Mouse (Mus musculus) forebrain, postnatal 0 days (tissue): ENCODE data around the gene Ccser1. TPM values are rescaled to one million over a fixed set of nuclear protein-coding genes. Genes with fewer than 3 reads are reported as not detected.

Experiments
- ATAC-seq: fragments of 200-750 bp; cut with Nextera tagmentation; 2 replicates; pipeline ENCODE4 v1.8.0; 2017; ENCODE audit warnings: mild to moderate bottlenecking, moderate library complexity
- DNase-seq: peaks from one replicate; pipeline ENCODE4 v3.0.0-alpha.2; 2015
- H3K27ac ChIP-seq: fragments of 300-500 bp; sonication (generic); 2 replicates; pipeline ENCODE4 v1.5.1; 2014; ENCODE audit warnings: low read depth, mild to moderate bottlenecking, antibody characterized with exemption, low read length, moderate library complexity, mixed read lengths
- H3K27me3 ChIP-seq: fragments of 300-500 bp; sonication (generic); 2 replicates; pipeline ENCODE4 v1.6.1; 2014; ENCODE audit warnings: mild to moderate bottlenecking, low read length, mixed read lengths; ENCODE audit not compliant: insufficient read depth
- H3K36me3 ChIP-seq: fragments of 300-500 bp; sonication (generic); 2 replicates; pipeline ENCODE4 v1.6.1; 2014; ENCODE audit warnings: mild to moderate bottlenecking, moderate library complexity; ENCODE audit not compliant: insufficient read depth
- H3K4me1 ChIP-seq: fragments of 300-500 bp; sonication (generic); 2 replicates; pipeline ENCODE4 v1.6.1; 2014; ENCODE audit warnings: antibody characterized with exemption; ENCODE audit not compliant: insufficient read depth
- H3K4me2 ChIP-seq: fragments of 300-500 bp; sonication (generic); 2 replicates; pipeline ENCODE4 v1.6.1; 2014; ENCODE audit warnings: low read depth, mild to moderate bottlenecking, moderate library complexity
- H3K4me3 ChIP-seq: fragments of 300-500 bp; sonication (generic); 2 replicates; pipeline ENCODE4 v1.5.1; 2014; ENCODE audit warnings: low read depth, low read length, mixed read lengths
- H3K9ac ChIP-seq: fragments of 300-500 bp; sonication (generic); 2 replicates; pipeline ENCODE4 v1.6.1; 2014; ENCODE audit warnings: mild to moderate bottlenecking
- H3K9me3 ChIP-seq: fragments of 300-500 bp; sonication (generic); 2 replicates; pipeline ENCODE4 v1.6.1; 2016; ENCODE audit warnings: low read length
- CTCF ChIP-seq: sonication (generic); IDR thresholded peaks from 2 replicates; pipeline ENCODE4 v1.5.1; 2016; ENCODE audit warnings: antibody characterized with exemption, control low read depth, low read depth
- WGBS: fragments of 180-500 bp; shearing (Covaris S2); extraction: QIAGEN DNeasy Blood & Tissue Kit; methylation state at CpG from one replicate; pipeline ENCODE4 v1.1.7; 2014; 5-methylcytosine and 5-hydroxymethylcytosine counted together
- polyA plus RNA-seq: library from polyadenylated mRNA; unstranded; fragments of >200 nt; fragmentation: Nextera tagmentation; extraction: Ambion mirVana; gene quantifications from 2 replicates; pipeline ENCODE4 v1.2.1, GENCODE M21; 2015
- total RNA-seq: library from RNA; depleted of rRNA; stranded (reverse); fragments of >200 nt; gene quantifications from 2 replicates; pipeline ENCODE4 v1.2.3, GENCODE M21; 2014; rRNA removed

The Ccser1 gene
- 52.2 and 58.1 TPM in 2 replicates for total RNA-seq
- polyA plus RNA-seq = 8.0 and 14.4 TPM in 2 replicates

DNA sequence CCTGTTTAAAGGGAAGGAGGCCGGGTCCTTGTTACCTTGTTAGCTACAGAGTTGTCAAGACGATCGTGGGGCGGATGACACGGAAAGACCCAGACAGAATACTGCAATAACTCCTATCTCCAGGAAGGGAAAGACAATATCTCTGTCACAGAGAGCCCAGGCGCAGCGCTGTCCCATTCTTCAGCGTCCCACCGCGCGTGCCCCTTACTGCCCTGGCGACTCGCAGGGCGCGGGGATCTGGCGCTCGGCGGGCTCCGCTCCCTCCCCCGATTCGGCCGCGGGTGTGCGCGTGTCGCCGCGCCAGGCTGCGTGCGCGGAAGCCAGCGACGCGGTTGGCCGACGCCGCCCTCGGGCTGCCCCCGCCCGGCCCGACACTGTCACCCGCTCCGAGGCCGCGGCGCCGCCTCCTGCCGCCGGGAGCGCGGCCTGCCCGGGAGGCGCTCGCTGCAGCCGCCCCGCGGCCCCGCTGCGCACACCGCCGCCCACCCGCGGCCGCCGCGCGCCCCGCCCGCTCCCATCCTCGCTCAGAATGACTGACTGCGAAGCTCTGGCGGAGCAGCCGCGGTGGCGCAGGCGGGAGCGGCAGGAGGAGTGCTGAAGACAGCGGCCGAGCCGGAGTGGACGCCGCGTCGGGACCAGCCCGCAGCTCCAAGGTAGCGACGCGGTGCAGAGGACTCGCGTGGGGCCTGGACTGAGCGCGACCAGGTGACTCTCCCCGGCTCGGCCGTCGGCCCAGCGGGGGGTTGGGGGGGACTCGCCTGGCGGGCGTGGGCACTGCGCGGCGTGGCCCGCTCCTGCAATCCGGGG lies at the start of gene Ccser1:
TSS of gene Ccser1 (plus strand) at position 376 of the 807 bp plus-strand sequence.
- no peak for TF ChIP-seq CTCF
- peak within 1 kb of the TSS; percentile 74 for H3K4me2 ChIP-seq
- 1% methylated on average over 101 of the region's 105 CpGs for WGBS
- no peaks in the 10 kb centered on the region for H3K27me3 ChIP-seq
- peak within 1 kb of the TSS; percentile 88 for H3K27ac ChIP-seq
- ATAC-seq (peak; percentile 92), DNase-seq (peak; percentile 77)
- H3K36me3 ChIP-seq = no peaks in the 10 kb centered on the region
- H3K4me3 ChIP-seq = peak within 1 kb of the TSS; percentile 84
- H3K9me3 ChIP-seq = no peaks in the 10 kb centered on the region
- H3K4me1 ChIP-seq = 0 out of 2 replicates have a peak, but pooled peaks cover 5% of the 10 kb centered on the region
- H3K9ac ChIP-seq = peak within 1 kb of the TSS; percentile 88

- Histone ChIP-seq H3K27me3 (no peaks in the 10 kb centered on the region), H3K4me3 (no peak overlapping the region), H3K4me2 (no peak overlapping the region), H3K36me3 (no peaks in the 10 kb centered on the region), H3K9me3 (no peaks in the 10 kb centered on the region; the same call in 1 of the 2 replicates), H3K27ac (no peak overlapping the region), H3K9ac (no peak overlapping the region), H3K4me1 (no peaks in the 10 kb centered on the region)
- no peak for TF ChIP-seq CTCF
- DNase-seq = no peak
- 90% methylated on average over 2 of the region's 2 CpGs for WGBS
- ATAC-seq = no peak
Observed at GRCm38 (mm10) chr6:61136436-61136835, 43.7 kb upstream of the Ccser1 start.

- no peak for TF ChIP-seq CTCF
- H3K9me3 ChIP-seq = no peaks in the 10 kb centered on the region
- no peak overlapping the region for H3K4me3 ChIP-seq
- H3K4me1 ChIP-seq = no peaks in the 10 kb centered on the region
- 83% methylated on average over 1 of the region's 1 CpGs for WGBS
- no peaks in the 10 kb centered on the region for H3K27me3 ChIP-seq
- ATAC-seq (no peak), DNase-seq (no peak)
- H3K36me3 ChIP-seq = no peaks in the 10 kb centered on the region
- no peak overlapping the region for H3K9ac ChIP-seq
- no peak overlapping the region for H3K4me2 ChIP-seq
- no peak overlapping the region for H3K27ac ChIP-seq
Observed at GRCm38 (mm10) chr6:61143031-61143430, 37.1 kb upstream of the Ccser1 start.

DNA sequence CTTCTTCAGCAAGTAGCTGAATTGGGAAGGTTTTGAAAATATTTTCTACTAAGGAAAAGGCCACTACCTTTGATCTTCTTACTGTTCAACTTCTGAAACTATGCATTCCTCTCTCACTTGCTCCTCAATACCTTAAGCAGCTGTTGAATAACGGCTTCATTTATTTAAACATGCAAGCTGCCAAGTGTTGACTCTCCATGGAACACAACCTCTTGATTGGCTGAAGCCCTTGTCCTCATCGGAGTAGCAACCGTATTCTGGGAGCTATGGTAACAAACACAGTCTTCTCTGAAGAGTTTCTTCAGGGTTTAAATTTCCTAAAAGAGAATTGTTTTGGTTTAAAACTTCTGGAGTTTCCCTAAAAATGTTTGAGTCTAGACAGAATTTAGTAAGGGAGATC lies 27.2 kb upstream of the Ccser1 start:
- H3K27ac ChIP-seq = no peak overlapping the region
- 63% methylated on average over 3 of the region's 3 CpGs for WGBS
- H3K4me2 ChIP-seq = no peak overlapping the region
- no peak overlapping the region for H3K9ac ChIP-seq
- DNase-seq (no peak), ATAC-seq (no peak)
- H3K4me3 ChIP-seq = no peak overlapping the region
- no peaks in the 10 kb centered on the region for H3K36me3 ChIP-seq
- H3K27me3 ChIP-seq = no peaks in the 10 kb centered on the region
- no peak for TF ChIP-seq CTCF
- 0 out of 2 replicates have a peak, but pooled peaks cover 9% of the 10 kb centered on the region for H3K4me1 ChIP-seq
- H3K9me3 ChIP-seq = no peaks in the 10 kb centered on the region

GRCm38 (mm10) chr6:61154654-61155053 lies 25.5 kb upstream of the Ccser1 start:
- Histone ChIP-seq H3K27ac (0 out of 2 replicates have a peak overlapping the region, but pooled peaks have one; percentile 16), H3K4me1 (0 out of 2 replicates have a peak, but pooled peaks cover 9% of the 10 kb centered on the region), H3K27me3 (no peaks in the 10 kb centered on the region), H3K9me3 (no peaks in the 10 kb centered on the region), H3K4me2 (no peak overlapping the region), H3K36me3 (no peaks in the 10 kb centered on the region), H3K9ac (no peak overlapping the region), H3K4me3 (no peak overlapping the region)
- DNase-seq = no peak
- 16% methylated on average over 6 of the region's 6 CpGs for WGBS
- no peak for TF ChIP-seq CTCF
- ATAC-seq = peak; percentile 51; the same call in 1 of the 2 replicates

- TF ChIP-seq CTCF = no peak
- H3K27ac ChIP-seq = no peak overlapping the region
- H3K4me3 ChIP-seq = no peak overlapping the region
- H3K4me2 ChIP-seq = no peak overlapping the region
- DNase-seq = peak; percentile 27
- ATAC-seq = peak; percentile 64
- H3K9me3 ChIP-seq = no peaks in the 10 kb centered on the region
- 31% methylated on average over 8 of the region's 8 CpGs for WGBS
- no peaks in the 10 kb centered on the region for H3K36me3 ChIP-seq
- 0 out of 2 replicates have a peak, but pooled peaks cover 9% of the 10 kb centered on the region for H3K4me1 ChIP-seq
- no peaks in the 10 kb centered on the region for H3K27me3 ChIP-seq
- no peak overlapping the region for H3K9ac ChIP-seq
Observed at GRCm38 (mm10) chr6:61155059-61155629, 25.0 kb upstream of the Ccser1 start.

GRCm38 (mm10) chr6:61155718-61156117 lies 24.4 kb upstream of the Ccser1 start:
- H3K9ac ChIP-seq = no peak overlapping the region
- H3K27ac ChIP-seq = no peak overlapping the region
- no peak overlapping the region for H3K4me2 ChIP-seq
- no peak overlapping the region for H3K4me3 ChIP-seq
- H3K36me3 ChIP-seq = no peaks in the 10 kb centered on the region
- ATAC-seq (no peak), DNase-seq (no peak)
- H3K9me3 ChIP-seq = no peaks in the 10 kb centered on the region
- H3K27me3 ChIP-seq = no peaks in the 10 kb centered on the region
- no peak for TF ChIP-seq CTCF
- H3K4me1 ChIP-seq = 0 out of 2 replicates have a peak, but pooled peaks cover 9% of the 10 kb centered on the region
